Mouse (Mus musculus) E14TG2a.4 (cell line): ENCODE measurements around the gene Ecd.

Source experiments
- CTCF ChIP-seq: conservative IDR thresholded peaks from 2 replicates; pipeline ENCODE4 v1.5.1; 2014; ENCODE audit warnings: low read length
- POU5F1 ChIP-seq: IDR thresholded peaks from 2 replicates; pipeline ENCODE4 v1.6.1; 2014; ENCODE audit warnings: low read length, borderline replicate concordance

GRCm38 (mm10) chr14:20388441-20389129 lies 40.7 kb upstream of the Ecd start, which contains the start of gene Dnajc9:
- TF ChIP-seq CTCF (no peak), POU5F1 (no peak)
